8 mouse cellular contexts compared by ENCODE assay signal in the genomic region with DNA sequence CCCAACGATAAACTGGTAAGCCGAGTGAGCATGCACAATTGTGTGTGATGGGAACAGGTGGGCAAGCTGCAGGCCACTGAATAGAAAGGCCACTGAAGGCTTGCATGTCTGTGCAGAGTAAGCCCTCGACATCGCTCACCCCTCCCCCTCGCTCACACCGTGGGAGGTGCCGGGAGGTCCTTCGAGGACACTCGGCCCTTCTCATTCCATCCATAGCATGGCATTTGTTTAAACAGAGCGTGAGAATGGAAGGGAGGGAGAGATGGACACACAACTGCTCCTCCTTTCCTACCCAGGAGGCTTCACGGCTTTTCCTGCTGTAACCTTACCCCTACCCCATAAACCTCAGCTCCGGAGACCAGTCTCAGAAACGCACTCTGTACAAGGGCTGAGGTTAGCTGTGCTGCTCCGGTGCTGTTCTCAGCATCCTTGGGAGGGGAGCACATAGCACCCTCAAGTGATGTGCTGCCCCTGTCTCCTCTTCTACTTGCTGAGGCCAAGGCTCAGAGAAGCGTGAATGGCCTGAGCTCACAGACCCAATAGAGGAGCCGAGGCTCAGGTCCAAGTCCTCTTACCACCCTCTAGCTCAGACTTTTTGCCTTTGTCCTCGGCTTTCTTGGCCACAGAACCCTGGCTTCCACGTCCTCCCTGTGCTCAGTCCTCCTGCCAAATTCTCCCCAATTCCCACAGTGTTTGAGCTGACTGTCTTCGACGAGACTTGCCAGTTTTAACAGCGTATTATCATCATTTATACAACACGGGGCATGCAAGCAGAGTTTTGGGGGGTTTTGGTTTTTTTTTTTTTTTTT. TPM values are rescaled to one million over a fixed set of nuclear protein-coding genes. Genes with fewer than 3 reads are reported as not detected.
DNase-seq lines count a peak whose midpoint lies in the region; ATAC-seq lines count a peak whose summit lies in the region.

No protein-coding gene starts in this region.

- DNase-seq in kidney, adult 18-20 months = no peak
- peak; percentile 64 for DNase-seq in cerebellum, adult 11-12 months
- DNase-seq in embryonic facial prominence, embryonic 10.5 days (ENCODE audit: low spot score) = no peak
- DNase-seq in layer of hippocampus, adult 9-11 months = peak; percentile 45
- peak; percentile 15 for DNase-seq in neural tube, embryonic 10.5 days (ENCODE audit: extremely low spot score, low spot score)
- DNase-seq in B cell, adult 2 months = no peak

- peak overlapping the region; percentile 29; the same call in 1 of the 2 replicates for H3K4me2 ChIP-seq in kidney, embryonic 16.5 days (replicated peaks; ENCODE audit: low read depth, low read length)

- 33% methylated on average over 22 of the region's 22 CpGs for WGBS in kidney, embryonic 16.5 days
- 70% methylated on average over 22 of the region's 22 CpGs for WGBS in embryonic facial prominence, embryonic 10.5 days

- no peak overlapping the region for H3K9ac ChIP-seq in kidney, embryonic 16.5 days (replicated peaks; ENCODE audit: low read length)

- no peaks in the 10 kb centered on the region for H3K9me3 ChIP-seq in kidney, embryonic 16.5 days (ENCODE audit: low read length)
- H3K9me3 ChIP-seq in embryonic facial prominence, embryonic 10.5 days = no peaks in the 10 kb centered on the region

- H3K36me3 ChIP-seq in kidney, embryonic 16.5 days (ENCODE audit: insufficient read depth, low read length) = no peaks in the 10 kb centered on the region
- no peaks in the 10 kb centered on the region for H3K36me3 ChIP-seq in embryonic facial prominence, embryonic 10.5 days (replicated peaks)

- no peak overlapping the region for H3K4me3 ChIP-seq in kidney, embryonic 16.5 days (ENCODE audit: low read length)
- no peak overlapping the region for H3K4me3 ChIP-seq in embryonic facial prominence, embryonic 10.5 days

- H3K27ac ChIP-seq in kidney, embryonic 16.5 days (ENCODE audit: low read length) = no peak overlapping the region
- H3K27ac ChIP-seq in embryonic facial prominence, embryonic 10.5 days (replicated peaks) = peak overlapping the region; percentile 25; the same call in 1 of the 2 replicates

- H3K27me3 ChIP-seq in kidney, embryonic 16.5 days (ENCODE audit: insufficient read depth, low read length) = no peaks in the 10 kb centered on the region
- H3K27me3 ChIP-seq in embryonic facial prominence, embryonic 10.5 days (replicated peaks; ENCODE audit: low read depth, poor library complexity, severe bottlenecking) = no peaks in the 10 kb centered on the region

- peaks cover 7% of the 10 kb centered on the region for H3K4me1 ChIP-seq in kidney, embryonic 16.5 days (ENCODE audit: insufficient read depth, low read length)
- H3K4me1 ChIP-seq in embryonic facial prominence, embryonic 10.5 days = peaks cover 6% of the 10 kb centered on the region

- ATAC-seq in kidney, embryonic 16.5 days (ENCODE audit: low FRiP score, low TSS enrichment) = peak; percentile 87
- no peak for ATAC-seq in inflammation-experienced regulatory T-cells, adult 6 months

RNA-seq across cellular contexts. Expression of a gene that starts 33.8 kb away (rescaled TPM):
- polyA plus RNA-seq in kidney, embryonic 16.5 days (2015; fragmentation: Nextera tagmentation; extraction: Ambion mirVana) = 5.7 and 7.8 TPM in 2 replicates
- 5.6 and 7.4 TPM in 2 replicates for polyA plus RNA-seq in embryonic facial prominence, embryonic 10.5 days (2016; fragmentation: Nextera tagmentation; extraction: Ambion mirVana)
- polyA plus RNA-seq in inflammation-experienced regulatory T-cells, adult 6 months (2017; shearing (Covaris generic)) = 10 to 100 TPM; 15.9 to 25.3 (median 22.3) TPM

Comparison
In these comparisons a context has a peak if more than half of its experiments do, and no peak if none do; other contexts are left out.
1. DNase-seq: peak in cerebellum, adult 11-12 months (single experiment), layer of hippocampus, adult 9-11 months (single experiment) and neural tube, embryonic 10.5 days (single experiment); none in kidney, adult 18-20 months (single experiment), embryonic facial prominence, embryonic 10.5 days (single experiment) and B cell, adult 2 months (0 of 2).